Mouse (Mus musculus) inflammation-experienced regulatory T-cells, adult 6 months (primary cell): ENCODE measurements at regions not wholly inside any gene's neighbourhood (a gene's known extent, or its start where the extent isn't known, plus 50 kb on each side); places are given as distances from the start of the nearest gene placed in this dataset.

Experiments used
- ATAC-seq: one replicate; pipeline ENCODE4 v1.8.0; 2017

GRCm38 (mm10) chr2:45747263-45748236 lies 630.4 kb upstream of the Zeb2 start:
- no peak for ATAC-seq

- no peak for ATAC-seq
Measured at GRCm38 (mm10) chr2:45746606-45747005, 629.4 kb upstream of the Zeb2 start.

GRCm38 (mm10) chr2:45736278-45736677 lies 619.1 kb upstream of the Zeb2 start:
- no peak for ATAC-seq

DNA sequence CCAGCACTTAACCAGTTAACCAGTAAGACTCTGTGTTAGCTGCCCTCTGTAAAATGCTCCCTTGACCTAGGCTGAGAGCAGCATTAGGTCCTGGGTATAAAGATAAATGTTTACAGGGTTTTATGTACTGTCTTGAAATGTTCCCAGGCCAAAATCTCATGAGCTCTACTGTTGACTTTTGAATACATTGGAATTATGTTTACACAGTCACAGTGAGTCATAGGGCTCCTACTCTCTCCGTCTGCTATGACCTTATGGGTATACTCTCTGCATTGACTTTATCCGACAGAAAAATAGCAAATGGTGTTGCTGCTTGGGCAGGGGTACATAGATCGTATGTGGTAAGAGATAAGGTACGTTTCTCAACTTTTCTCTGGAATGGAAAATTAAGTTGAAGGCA lies 596.8 kb upstream of the Zeb2 start:
- ATAC-seq = no peak

- ATAC-seq = no peak
Measured at GRCm38 (mm10) chr2:45707026-45707425, 589.8 kb upstream of the Zeb2 start.

DNA sequence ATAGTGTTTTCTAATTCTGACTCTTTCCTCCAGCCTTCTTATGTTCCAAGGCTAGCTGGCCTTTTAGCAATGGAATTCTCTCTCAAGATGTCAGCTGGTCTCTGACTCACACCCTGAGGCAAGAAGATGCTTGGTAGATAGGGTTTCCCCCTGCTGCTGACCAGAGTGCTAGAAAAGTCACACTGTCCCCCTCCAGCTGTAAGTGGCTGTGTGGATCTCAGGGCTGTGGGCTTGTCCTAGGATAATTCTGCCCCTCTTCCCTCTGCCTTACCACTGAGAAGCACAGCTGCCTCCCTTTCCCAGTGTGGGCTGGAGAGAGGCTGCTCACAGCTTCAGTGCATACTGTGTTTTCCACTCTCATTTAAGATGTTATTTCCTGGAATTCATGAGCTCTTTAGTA lies 585.3 kb upstream of the Zeb2 start:
- ATAC-seq = no peak

- no peak for ATAC-seq
Measured at GRCm38 (mm10) chr2:45700578-45700977, 583.4 kb upstream of the Zeb2 start.

- ATAC-seq = no peak
Measured at GRCm38 (mm10) chr2:45693291-45694020, 576.3 kb upstream of the Zeb2 start.

GRCm38 (mm10) chr2:45692819-45693218 lies 575.6 kb upstream of the Zeb2 start:
- no peak for ATAC-seq

DNA sequence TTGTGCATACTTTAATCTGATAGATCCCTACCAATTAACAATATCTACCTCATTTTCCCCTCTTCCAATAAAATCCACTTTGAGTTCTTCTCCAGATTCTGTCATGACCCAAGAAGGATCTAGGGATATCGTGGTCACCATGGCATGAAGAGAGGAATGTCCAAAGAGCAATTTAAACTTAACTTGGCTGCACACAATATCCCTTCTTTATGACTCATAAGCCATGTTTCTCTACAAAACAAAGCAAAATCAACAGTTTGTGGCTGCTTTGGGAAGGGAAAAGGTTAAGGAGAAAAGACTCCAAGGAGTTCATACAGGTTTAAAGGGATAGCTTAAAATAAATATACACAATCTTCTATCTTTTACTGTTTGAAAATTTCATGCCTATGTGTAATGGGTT lies 571.8 kb upstream of the Zeb2 start:
- ATAC-seq = no peak

DNA sequence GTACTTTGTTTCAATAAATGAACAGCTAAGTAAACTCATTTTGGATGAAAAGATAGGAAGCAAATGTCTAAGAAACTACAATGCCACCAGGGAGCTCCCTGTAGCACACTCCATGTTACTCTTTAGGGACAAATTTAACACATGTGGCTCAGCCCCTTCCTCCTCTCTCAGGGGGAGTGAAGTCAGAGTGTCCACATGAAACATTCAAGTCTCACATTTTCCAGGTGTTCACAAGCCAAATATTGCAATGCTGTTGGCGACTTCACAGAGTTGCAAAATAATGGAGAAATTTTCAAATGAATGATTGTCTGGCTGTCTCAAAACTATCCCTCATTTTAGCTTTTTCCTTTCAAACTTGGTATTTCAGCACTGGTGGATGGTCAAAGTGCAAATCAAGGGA lies 564.1 kb upstream of the Zeb2 start:
- ATAC-seq = no peak

DNA sequence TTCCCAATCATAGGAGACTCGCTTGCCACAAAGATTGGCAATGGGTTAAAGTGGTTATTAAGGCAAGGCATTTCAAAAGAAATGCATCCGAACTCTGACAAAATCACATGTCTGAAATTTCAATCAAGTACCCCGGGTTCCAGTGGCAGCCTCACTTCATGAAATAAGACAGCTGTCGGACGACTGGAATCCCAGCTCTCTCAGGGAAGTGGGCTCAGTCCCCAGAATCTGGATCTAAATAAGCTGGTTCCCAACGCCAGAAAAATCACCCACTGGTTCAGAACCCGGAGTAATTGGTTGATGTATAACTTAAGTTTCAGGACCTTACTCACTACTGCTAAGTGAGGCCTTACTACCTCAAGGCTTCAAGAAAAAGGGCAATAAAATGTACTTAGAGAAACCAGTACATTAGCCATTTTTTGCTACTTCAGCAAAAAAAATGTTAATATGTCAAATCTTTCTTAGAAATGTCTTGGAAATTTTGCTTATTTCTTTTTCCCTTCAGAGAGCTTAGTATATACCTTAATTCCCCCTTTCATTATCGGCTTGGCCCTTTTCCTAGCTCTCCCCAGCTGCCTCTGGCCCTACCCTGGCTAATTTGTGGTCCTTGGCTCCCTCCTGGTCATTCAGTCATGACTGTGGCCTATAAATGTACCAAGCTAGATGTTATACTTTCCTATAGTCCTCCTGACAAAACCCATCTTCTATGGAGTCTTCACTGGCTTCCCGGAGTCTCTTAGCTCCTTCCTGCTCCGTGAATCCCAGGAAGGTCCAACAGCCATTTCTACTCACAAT lies 562.1 kb upstream of the Zeb2 start:
- no peak for ATAC-seq

DNA sequence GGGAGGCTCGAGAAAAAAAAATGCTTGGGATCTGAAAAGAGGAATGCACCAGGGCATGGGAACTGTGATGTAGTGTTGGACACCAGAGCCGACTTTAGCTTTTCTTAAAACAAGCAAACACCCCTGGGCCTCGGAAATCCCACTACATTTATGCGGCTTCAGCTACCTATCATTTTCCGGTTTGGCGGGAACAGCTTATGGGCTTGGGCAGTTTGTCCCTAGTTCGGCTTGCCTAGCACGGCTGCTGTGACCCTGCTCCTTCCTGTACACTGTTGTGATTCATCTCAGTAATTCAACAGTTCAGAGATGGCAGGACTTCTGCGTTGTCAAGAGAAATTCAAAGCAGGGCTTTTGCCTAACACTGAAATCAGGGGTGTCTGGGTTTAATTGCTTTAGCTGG lies 561.5 kb upstream of the Zeb2 start:
- ATAC-seq = no peak

- ATAC-seq = no peak
Measured at GRCm38 (mm10) chr2:45675776-45676175, 558.6 kb upstream of the Zeb2 start.

DNA sequence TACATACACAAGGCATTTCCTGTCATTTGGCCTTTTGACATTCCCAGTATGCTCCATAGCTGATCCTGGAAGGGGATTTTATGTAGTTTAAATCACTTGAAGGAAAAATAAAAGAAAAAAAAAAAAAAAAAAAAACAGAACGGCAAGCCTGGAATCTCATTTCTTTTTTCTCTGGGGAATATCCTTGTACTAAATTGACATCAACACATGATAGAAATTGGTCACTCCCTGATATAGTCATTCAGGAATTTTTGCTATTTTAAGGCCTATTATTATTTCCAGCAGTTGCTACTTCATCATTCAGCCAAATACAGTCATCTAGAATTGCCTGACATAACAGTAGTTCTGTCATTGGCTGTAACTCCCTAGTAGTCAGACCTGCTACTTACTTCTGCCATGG lies 538.8 kb upstream of the Zeb2 start:
- ATAC-seq = no peak

DNA sequence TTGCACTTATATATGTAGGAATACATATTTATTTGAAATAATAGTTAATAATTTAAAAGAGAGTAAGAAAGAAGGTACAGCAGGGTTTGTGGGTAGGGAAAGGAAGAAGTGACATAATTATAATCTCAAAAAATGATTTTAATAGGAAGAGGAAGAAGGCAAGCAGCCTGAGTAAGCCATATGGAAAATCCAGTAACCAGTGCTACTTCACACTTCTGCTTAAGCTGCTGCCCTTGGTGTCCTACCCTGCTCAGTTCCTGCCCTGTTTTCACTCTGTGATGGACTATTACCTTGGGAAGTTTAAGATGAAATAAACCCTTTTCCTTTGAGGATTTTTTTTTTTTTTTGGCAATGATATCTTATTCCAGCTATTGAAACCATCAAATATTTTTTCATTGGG lies 537.5 kb upstream of the Zeb2 start:
- no peak for ATAC-seq

DNA sequence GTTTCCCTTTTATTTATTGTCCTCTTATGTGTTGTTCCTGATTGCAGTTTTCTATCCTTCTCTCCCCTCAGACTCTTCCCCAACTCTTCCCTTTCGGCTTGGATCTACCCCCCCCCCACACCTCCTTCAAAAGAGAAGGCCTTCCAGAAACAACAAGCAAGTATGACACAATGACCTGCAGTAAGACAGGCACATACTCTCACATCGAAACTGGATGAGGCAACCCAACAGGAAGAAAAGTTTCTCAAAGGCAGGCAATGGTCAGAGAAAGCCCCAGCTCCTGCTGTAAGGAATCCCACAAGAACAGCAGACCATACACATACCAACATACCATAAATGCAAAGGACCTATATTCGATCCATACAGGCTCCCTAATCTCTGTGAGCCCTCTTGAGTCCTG lies 535.8 kb upstream of the Zeb2 start:
- ATAC-seq = no peak

- no peak for ATAC-seq
Measured at GRCm38 (mm10) chr2:45650271-45650985, 533.2 kb upstream of the Zeb2 start.

DNA sequence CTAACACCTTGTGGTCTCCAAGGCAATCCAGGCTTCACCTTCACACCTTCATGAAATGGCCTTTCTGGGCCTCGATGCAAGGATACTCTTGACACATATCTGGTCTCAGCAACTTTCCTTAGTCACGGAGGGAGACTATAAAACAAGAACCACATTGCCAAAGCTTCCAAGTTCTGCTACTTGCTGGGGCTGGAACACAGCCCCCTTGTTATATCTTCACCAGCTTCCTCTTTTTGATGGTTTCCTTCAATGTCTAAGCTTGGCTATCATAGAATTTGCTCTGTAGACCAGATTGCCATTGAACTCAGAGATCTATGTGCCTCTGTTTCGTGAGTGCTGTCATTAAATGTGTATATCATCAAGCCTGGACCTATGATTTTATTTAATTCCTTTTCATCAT lies 530.7 kb upstream of the Zeb2 start:
- no peak for ATAC-seq

- no peak for ATAC-seq
Measured at GRCm38 (mm10) chr2:45630081-45630480, 512.9 kb upstream of the Zeb2 start.

GRCm38 (mm10) chr2:45629616-45630015 lies 512.4 kb upstream of the Zeb2 start:
- no peak for ATAC-seq

- no peak for ATAC-seq
Measured at GRCm38 (mm10) chr2:45623056-45623455, 505.9 kb upstream of the Zeb2 start.
